Mouse (Mus musculus): Measurements from ENCODE around the gene Cand2. TPM values are rescaled to one million over a fixed set of nuclear protein-coding genes. Genes with fewer than 3 reads are reported as not detected.

Gene Cand2
- polyA plus RNA-seq, 1 experiment from 2014 or later: 45.8 TPM

- ATAC-seq (ENCODE audit: insufficient number of reproducible peaks, insufficient read depth, low FRiP score, low TSS enrichment, low read depth): no peak
- no peaks in the 10 kb centered on the region for H3K27me3 ChIP-seq
- no peak overlapping the region for H3K4me3 ChIP-seq
- H3K4me2 ChIP-seq: no peak overlapping the region
- H3K27ac ChIP-seq: no peak overlapping the region; the same call in 1 of the 2 replicates
- H3K9ac ChIP-seq: no peak overlapping the region
- H3K4me1 ChIP-seq: peaks cover 24% of the 10 kb centered on the region
- 61% methylated on average over 5 of the region's 5 CpGs for WGBS
- no peaks in the 10 kb centered on the region for H3K9me3 ChIP-seq
- no peaks in the 10 kb centered on the region for H3K36me3 ChIP-seq
These were observed 14.9 kb upstream of the Cand2 start for GRCm38 (mm10) chr6:115759461-115759860.

- H3K4me1 ChIP-seq: peaks cover 27% of the 10 kb centered on the region
- no peaks in the 10 kb centered on the region for H3K9me3 ChIP-seq
- no peak for ATAC-seq (ENCODE audit: insufficient number of reproducible peaks, insufficient read depth, low FRiP score, low TSS enrichment, low read depth)
- H3K4me3 ChIP-seq: no peak overlapping the region
- no peaks in the 10 kb centered on the region for H3K36me3 ChIP-seq
- no peak overlapping the region for H3K9ac ChIP-seq
- no peak overlapping the region for H3K27ac ChIP-seq
- no peak overlapping the region for H3K4me2 ChIP-seq
- no peaks in the 10 kb centered on the region for H3K27me3 ChIP-seq
- WGBS: 95% methylated on average over 4 of the region's 4 CpGs
These were observed 14.2 kb upstream of the Cand2 start for GRCm38 (mm10) chr6:115760137-115760536.

- H3K4me2 ChIP-seq: no peak overlapping the region
- H3K27ac ChIP-seq: no peak overlapping the region
- ATAC-seq (ENCODE audit: insufficient number of reproducible peaks, insufficient read depth, low FRiP score, low TSS enrichment, low read depth): no peak
- H3K4me3 ChIP-seq: no peak overlapping the region
- peaks cover 27% of the 10 kb centered on the region for H3K4me1 ChIP-seq
- H3K9me3 ChIP-seq: no peaks in the 10 kb centered on the region
- H3K9ac ChIP-seq: no peak overlapping the region
- no peaks in the 10 kb centered on the region for H3K27me3 ChIP-seq
- no peaks in the 10 kb centered on the region for H3K36me3 ChIP-seq
- 53% methylated on average over 4 of the region's 4 CpGs for WGBS
These were observed 13.4 kb upstream of the Cand2 start for GRCm38 (mm10) chr6:115760982-115761381.

GRCm38 (mm10) chr6:115761995-115762756 is 12.2 kb upstream of the Cand2 start, which contains the start of gene Tmem40:
Tmem40 (minus strand) TSS chr6:115762410.
- Histone ChIP-seq H3K4me2 (peak within 1 kb of the TSS; percentile 24; the same call in 1 of the 2 replicates), H3K9ac (no peak within 1 kb of the TSS), H3K4me3 (no peak within 1 kb of the TSS), H3K9me3 (no peaks in the 10 kb centered on the region), H3K36me3 (no peaks in the 10 kb centered on the region), H3K27ac (peak within 1 kb of the TSS; percentile 58; the same call in 1 of the 2 replicates), H3K4me1 (peaks cover 27% of the 10 kb centered on the region), H3K27me3 (no peaks in the 10 kb centered on the region)
- ATAC-seq (ENCODE audit: insufficient number of reproducible peaks, insufficient read depth, low FRiP score, low TSS enrichment, low read depth): no peak
- 3% methylated on average over 9 of the region's 9 CpGs for WGBS

GRCm38 (mm10) chr6:115764179-115764578 is 10.2 kb upstream of the Cand2 start:
- no peak overlapping the region for H3K4me3 ChIP-seq

GRCm38 (mm10) chr6:115767357-115767756 is 7.0 kb upstream of the Cand2 start:
- no peaks in the 10 kb centered on the region for H3K36me3 ChIP-seq
- peaks cover 14% of the 10 kb centered on the region for H3K4me1 ChIP-seq
- WGBS: 43% methylated on average over 9 of the region's 9 CpGs
- no peak overlapping the region for H3K4me3 ChIP-seq
- no peak overlapping the region for H3K27ac ChIP-seq
- no peak for ATAC-seq (ENCODE audit: insufficient number of reproducible peaks, insufficient read depth, low FRiP score, low TSS enrichment, low read depth)
- no peak overlapping the region for H3K9ac ChIP-seq
- no peaks in the 10 kb centered on the region for H3K9me3 ChIP-seq
- H3K4me2 ChIP-seq: no peak overlapping the region
- H3K27me3 ChIP-seq: no peaks in the 10 kb centered on the region

More at GRCm38 (mm10) chr6:115764179-115764578, 10.2 kb upstream of the Cand2 start:
- H3K27me3 ChIP-seq: no peaks in the 10 kb centered on the region
- peaks cover 22% of the 10 kb centered on the region for H3K4me1 ChIP-seq
- H3K27ac ChIP-seq: peak overlapping the region; percentile 90
- 9% methylated on average over 7 of the region's 7 CpGs for WGBS
- peak; percentile 83 for ATAC-seq (ENCODE audit: insufficient number of reproducible peaks, insufficient read depth, low FRiP score, low TSS enrichment, low read depth)
- H3K9ac ChIP-seq: no peak overlapping the region
- H3K9me3 ChIP-seq: no peaks in the 10 kb centered on the region
- H3K36me3 ChIP-seq: no peaks in the 10 kb centered on the region
- peak overlapping the region; percentile 14 for H3K4me2 ChIP-seq

GRCm38 (mm10) chr6:115768207-115768606 is 6.1 kb upstream of the Cand2 start:
- Histone ChIP-seq H3K27me3 (no peaks in the 10 kb centered on the region), H3K9me3 (no peaks in the 10 kb centered on the region), H3K9ac (no peak overlapping the region), H3K4me2 (no peak overlapping the region), H3K4me3 (no peak overlapping the region), H3K4me1 (peaks cover 11% of the 10 kb centered on the region), H3K36me3 (no peaks in the 10 kb centered on the region), H3K27ac (no peak overlapping the region)
- WGBS: 75% methylated on average over 4 of the region's 4 CpGs
- ATAC-seq (ENCODE audit: insufficient number of reproducible peaks, insufficient read depth, low FRiP score, low TSS enrichment, low read depth): no peak

GRCm38 (mm10) chr6:115770059-115770670 is 4.2 kb upstream of the Cand2 start:
- 82% methylated on average over 20 of the region's 20 CpGs for WGBS
- Histone ChIP-seq H3K4me2 (no peak overlapping the region), H3K4me1 (peaks cover 3% of the 10 kb centered on the region), H3K4me3 (no peak overlapping the region), H3K36me3 (no peaks in the 10 kb centered on the region), H3K9ac (no peak overlapping the region), H3K9me3 (no peaks in the 10 kb centered on the region), H3K27ac (no peak overlapping the region), H3K27me3 (no peaks in the 10 kb centered on the region)
- no peak for ATAC-seq (ENCODE audit: insufficient number of reproducible peaks, insufficient read depth, low FRiP score, low TSS enrichment, low read depth)

GRCm38 (mm10) chr6:115770852-115771251 is 3.5 kb upstream of the Cand2 start:
- H3K9me3 ChIP-seq: no peaks in the 10 kb centered on the region
- 63% methylated on average over 4 of the region's 4 CpGs for WGBS

GRCm38 (mm10) chr6:115772201-115772600 is 2.1 kb upstream of the Cand2 start:
- Histone ChIP-seq H3K36me3 (no peaks in the 10 kb centered on the region), H3K4me3 (no peak overlapping the region), H3K9me3 (no peaks in the 10 kb centered on the region), H3K4me1 (peaks cover 23% of the 10 kb centered on the region), H3K4me2 (no peak overlapping the region), H3K9ac (no peak overlapping the region), H3K27me3 (no peaks in the 10 kb centered on the region), H3K27ac (no peak overlapping the region)
- ATAC-seq (ENCODE audit: insufficient number of reproducible peaks, insufficient read depth, low FRiP score, low TSS enrichment, low read depth): no peak
- WGBS: 78% methylated on average over 6 of the region's 6 CpGs

More at GRCm38 (mm10) chr6:115770852-115771251, 3.5 kb upstream of the Cand2 start:
- Histone ChIP-seq H3K36me3 (no peaks in the 10 kb centered on the region), H3K4me2 (no peak overlapping the region), H3K4me3 (no peak overlapping the region), H3K27me3 (no peaks in the 10 kb centered on the region), H3K27ac (no peak overlapping the region), H3K9ac (no peak overlapping the region), H3K4me1 (peaks cover 10% of the 10 kb centered on the region)
- no peak for ATAC-seq (ENCODE audit: insufficient number of reproducible peaks, insufficient read depth, low FRiP score, low TSS enrichment, low read depth)

GRCm38 (mm10) chr6:115772604-115773003 is 1.7 kb upstream of the Cand2 start:
- 89% methylated on average over 1 of the region's 1 CpGs for WGBS
- Histone ChIP-seq H3K4me2 (no peak overlapping the region), H3K9me3 (no peaks in the 10 kb centered on the region), H3K36me3 (no peaks in the 10 kb centered on the region; the same call in 1 of the 2 replicates), H3K4me1 (peaks cover 23% of the 10 kb centered on the region), H3K27ac (no peak overlapping the region), H3K4me3 (no peak overlapping the region), H3K9ac (no peak overlapping the region), H3K27me3 (no peaks in the 10 kb centered on the region)
- ATAC-seq (ENCODE audit: insufficient number of reproducible peaks, insufficient read depth, low FRiP score, low TSS enrichment, low read depth): no peak

GRCm38 (mm10) chr6:115773966-115774413 is 348 bp upstream of the Cand2 start:
- ATAC-seq (ENCODE audit: insufficient number of reproducible peaks, insufficient read depth, low FRiP score, low TSS enrichment, low read depth): peak; percentile 70; the same call in 1 of the 2 replicates
- H3K9ac ChIP-seq: peak overlapping the region; percentile 66
- peaks cover 23% of the 10 kb centered on the region for H3K4me1 ChIP-seq
- 2% methylated on average over 14 of the region's 14 CpGs for WGBS
- H3K4me3 ChIP-seq: peak overlapping the region; percentile 81
- peak overlapping the region; percentile 93 for H3K4me2 ChIP-seq
- H3K9me3 ChIP-seq: no peaks in the 10 kb centered on the region
- H3K27ac ChIP-seq: peak overlapping the region; percentile 73
- peaks cover 9% of the 10 kb centered on the region for H3K36me3 ChIP-seq
- no peaks in the 10 kb centered on the region for H3K27me3 ChIP-seq

Measured in embryonic facial prominence, embryonic 13.5 days (tissue).